Mouse (Mus musculus) midbrain, embryonic 10.5 days (tissue): ENCODE results near the gene Col18a1. TPM values are rescaled to one million over a fixed set of nuclear protein-coding genes. Genes with fewer than 3 reads are reported as not detected.

Experiments used
- DNase-seq: peaks from one replicate; pipeline ENCODE4 v3.0.0-alpha.2; 2017; ENCODE audit warnings: low spot score
- H3K27ac ChIP-seq: fragments of 300-500 bp; sonication (generic); replicated peaks from 2 replicates; pipeline ENCODE4 v1.5.1; 2016; ENCODE audit warnings: mild to moderate bottlenecking
- H3K27me3 ChIP-seq: fragments of 300-500 bp; sonication (generic); 2 replicates; pipeline ENCODE4 v1.6.1; 2016; ENCODE audit warnings: low read depth, mild to moderate bottlenecking; ENCODE audit not compliant: poor library complexity, severe bottlenecking
- H3K36me3 ChIP-seq: fragments of 300-500 bp; sonication (generic); 2 replicates; pipeline ENCODE4 v1.6.1; 2016; ENCODE audit warnings: mild to moderate bottlenecking, moderate library complexity
- H3K4me1 ChIP-seq: fragments of 300-500 bp; sonication (generic); 2 replicates; pipeline ENCODE4 v1.6.1; 2016
- H3K4me3 ChIP-seq: fragments of 300-500 bp; sonication (generic); 2 replicates; pipeline ENCODE4 v1.5.1; 2016; ENCODE audit warnings: mild to moderate bottlenecking, moderate library complexity
- H3K9me3 ChIP-seq: fragments of 300-500 bp; sonication (generic); replicated peaks from 2 replicates; pipeline ENCODE4 v1.6.1; 2016; ENCODE audit warnings: mild to moderate bottlenecking
- WGBS: fragments of 180-500 bp; shearing (Covaris S2); methylation state at CpG from one replicate; pipeline ENCODE4 v1.1.7; 2016; 5-methylcytosine and 5-hydroxymethylcytosine counted together
- polyA plus RNA-seq: library from polyadenylated mRNA; unstranded; fragments of >200 nt; fragmentation: Nextera tagmentation; extraction: Ambion mirVana; gene quantifications from 2 replicates; pipeline ENCODE4 v1.2.1, GENCODE M21; 2016

Col18a1 gene
- polyA plus RNA-seq, 1 experiment from 2014 or later: 155 TPM

- Histone ChIP-seq H3K9me3 (no peaks in the 10 kb centered on the region), H3K27ac (no peak overlapping the region), H3K27me3 (no peaks in the 10 kb centered on the region), H3K36me3 (peaks cover 75% of the 10 kb centered on the region), H3K4me3 (no peak overlapping the region), H3K4me1 (no peaks in the 10 kb centered on the region)
- no peak for DNase-seq
- 97% methylated on average over 3 of the region's 3 CpGs for WGBS
These were observed 102.1 kb downstream of the Col18a1 start for GRCm38 (mm10) chr10:77064239-77064638.

GRCm38 (mm10) chr10:77062393-77063010 lies 103.8 kb downstream of the Col18a1 start:
- H3K4me3 ChIP-seq: no peak overlapping the region
- no peak for DNase-seq
- H3K4me1 ChIP-seq: no peaks in the 10 kb centered on the region
- no peaks in the 10 kb centered on the region for H3K27me3 ChIP-seq
- no peak overlapping the region for H3K27ac ChIP-seq
- no peaks in the 10 kb centered on the region for H3K9me3 ChIP-seq
- H3K36me3 ChIP-seq: peaks cover 74% of the 10 kb centered on the region
- 88% methylated on average over 11 of the region's 11 CpGs for WGBS

DNA sequence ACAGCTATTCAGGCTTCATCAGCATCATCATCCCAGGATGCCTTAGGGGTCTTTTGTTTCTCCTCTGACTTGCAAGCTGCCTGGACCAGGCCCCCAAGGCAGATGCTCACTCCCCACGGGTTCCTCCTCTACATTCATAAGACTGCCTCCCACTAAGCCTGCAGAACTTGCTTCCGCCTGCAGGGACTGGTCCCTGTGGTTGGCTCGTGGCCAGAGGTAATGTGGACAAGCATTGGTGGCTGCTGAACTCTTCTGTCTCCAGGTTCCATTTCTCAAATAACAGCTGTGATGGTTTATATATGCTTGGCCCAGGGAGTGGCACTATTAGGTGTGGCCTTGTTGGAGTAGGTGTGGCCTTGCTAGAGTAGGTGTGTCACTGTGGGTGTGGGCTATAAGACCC lies 104.9 kb downstream of the Col18a1 start:
- 78% methylated on average over 3 of the region's 3 CpGs for WGBS
- Histone ChIP-seq H3K36me3 (peaks cover 74% of the 10 kb centered on the region), H3K4me1 (no peaks in the 10 kb centered on the region), H3K27me3 (no peaks in the 10 kb centered on the region), H3K9me3 (no peaks in the 10 kb centered on the region), H3K27ac (no peak overlapping the region), H3K4me3 (no peak overlapping the region)
- no peak for DNase-seq

GRCm38 (mm10) chr10:77056768-77057167 lies 109.6 kb downstream of the Col18a1 start:
- H3K4me3 ChIP-seq: no peak overlapping the region
- 87% methylated on average over 10 of the region's 10 CpGs for WGBS
- no peak overlapping the region for H3K27ac ChIP-seq
- H3K9me3 ChIP-seq: no peaks in the 10 kb centered on the region
- peaks cover 18% of the 10 kb centered on the region for H3K4me1 ChIP-seq
- H3K27me3 ChIP-seq: no peaks in the 10 kb centered on the region
- H3K36me3 ChIP-seq: peaks cover 72% of the 10 kb centered on the region
- no peak for DNase-seq

DNA sequence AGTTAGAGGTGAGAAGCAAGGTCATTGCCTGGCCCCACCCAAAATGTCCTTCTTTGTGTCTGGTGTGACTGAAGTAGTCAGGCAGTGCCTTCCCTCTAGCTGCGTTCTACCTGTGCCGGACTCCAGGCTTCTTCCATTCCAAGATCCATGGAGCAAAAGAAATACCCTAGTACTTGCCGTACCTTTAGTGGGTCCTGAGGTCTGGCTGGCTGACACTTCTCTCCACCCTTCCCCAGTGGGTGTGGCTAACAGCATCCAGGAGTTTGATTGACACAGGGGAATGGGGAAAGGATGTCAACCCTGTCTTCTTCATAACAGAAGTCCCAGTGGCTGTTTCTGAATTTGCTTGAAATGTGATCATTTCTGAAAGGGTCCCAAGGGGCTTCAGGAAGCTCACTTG lies 117.7 kb downstream of the Col18a1 start:
- Histone ChIP-seq H3K27me3 (no peaks in the 10 kb centered on the region), H3K36me3 (peaks cover 98% of the 10 kb centered on the region), H3K9me3 (no peaks in the 10 kb centered on the region), H3K4me1 (peaks cover 19% of the 10 kb centered on the region), H3K27ac (no peak overlapping the region), H3K4me3 (no peak overlapping the region)
- no peak for DNase-seq
- WGBS: 95% methylated on average over 3 of the region's 3 CpGs

- WGBS: 81% methylated on average over 4 of the region's 4 CpGs
- H3K36me3 ChIP-seq: peaks cover 98% of the 10 kb centered on the region
- no peaks in the 10 kb centered on the region for H3K9me3 ChIP-seq
- H3K4me1 ChIP-seq: peaks cover 15% of the 10 kb centered on the region
- no peak overlapping the region for H3K27ac ChIP-seq
- DNase-seq: no peak
- no peak overlapping the region for H3K4me3 ChIP-seq
- no peaks in the 10 kb centered on the region for H3K27me3 ChIP-seq
These were observed 118.2 kb downstream of the Col18a1 start for GRCm38 (mm10) chr10:77048196-77048595.

DNA sequence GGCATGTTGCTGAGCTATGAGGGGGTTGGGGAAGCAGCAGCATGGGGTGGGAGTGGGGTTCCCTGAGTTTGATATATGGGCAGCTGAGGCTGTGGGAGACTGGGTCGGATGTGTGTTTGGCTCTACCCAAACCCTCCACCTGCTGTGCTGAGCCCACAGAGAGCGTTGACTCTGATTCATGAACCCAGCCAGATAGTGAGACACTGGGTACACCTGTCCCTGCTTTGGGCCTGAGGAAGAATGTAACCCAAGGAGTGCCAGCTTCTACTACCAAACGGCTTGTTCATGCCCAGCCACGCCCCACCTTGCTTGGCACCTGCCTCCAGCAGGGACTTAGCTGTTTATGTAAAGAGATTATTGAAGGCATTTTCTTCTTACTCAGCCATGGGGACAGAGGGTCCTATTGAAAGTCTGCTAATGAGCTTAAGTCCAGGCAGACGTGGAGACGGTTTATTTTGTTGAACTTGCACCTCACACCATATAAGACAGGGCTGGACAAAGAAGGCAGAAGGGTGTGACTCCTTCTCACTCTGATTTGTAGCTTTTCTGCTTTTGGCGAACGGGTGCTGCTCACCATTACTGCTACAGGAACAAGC lies 127.7 kb downstream of the Col18a1 start:
- H3K4me3 ChIP-seq: no peak overlapping the region
- 78% methylated on average over 8 of the region's 8 CpGs for WGBS
- H3K4me1 ChIP-seq: peaks cover 18% of the 10 kb centered on the region
- no peak for DNase-seq
- H3K27me3 ChIP-seq: no peaks in the 10 kb centered on the region
- H3K9me3 ChIP-seq: no peaks in the 10 kb centered on the region
- H3K36me3 ChIP-seq: peaks cover 71% of the 10 kb centered on the region
- no peak overlapping the region for H3K27ac ChIP-seq

DNA sequence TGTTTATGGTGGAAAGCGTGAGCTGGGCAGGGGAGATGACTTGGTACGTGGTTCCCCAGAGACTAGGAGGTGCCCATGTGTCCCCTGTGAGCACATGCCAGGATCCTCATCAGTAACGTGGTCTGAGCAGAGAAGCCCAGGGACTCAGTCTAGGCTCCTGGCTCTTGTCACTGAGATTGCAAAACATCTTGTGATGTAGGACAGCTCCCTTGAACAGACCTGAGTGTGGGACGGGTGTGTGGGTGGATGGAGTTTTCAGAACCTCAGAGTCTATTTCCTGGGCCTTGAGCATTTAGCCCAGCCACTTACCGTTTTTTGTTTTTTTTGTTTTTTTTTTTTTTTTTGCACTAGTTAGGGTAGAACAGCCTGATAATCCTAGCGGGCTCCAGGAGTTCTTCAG lies 130.9 kb downstream of the Col18a1 start:
- H3K27me3 ChIP-seq: peaks cover 16% of the 10 kb centered on the region
- no peak overlapping the region for H3K27ac ChIP-seq
- DNase-seq: no peak
- WGBS: 85% methylated on average over 6 of the region's 6 CpGs
- H3K36me3 ChIP-seq: peaks cover 40% of the 10 kb centered on the region
- H3K9me3 ChIP-seq: no peaks in the 10 kb centered on the region
- 0 out of 2 replicates have a peak overlapping the region, but pooled peaks have one; percentile 76 for H3K4me3 ChIP-seq
- peaks cover 33% of the 10 kb centered on the region for H3K4me1 ChIP-seq

DNA sequence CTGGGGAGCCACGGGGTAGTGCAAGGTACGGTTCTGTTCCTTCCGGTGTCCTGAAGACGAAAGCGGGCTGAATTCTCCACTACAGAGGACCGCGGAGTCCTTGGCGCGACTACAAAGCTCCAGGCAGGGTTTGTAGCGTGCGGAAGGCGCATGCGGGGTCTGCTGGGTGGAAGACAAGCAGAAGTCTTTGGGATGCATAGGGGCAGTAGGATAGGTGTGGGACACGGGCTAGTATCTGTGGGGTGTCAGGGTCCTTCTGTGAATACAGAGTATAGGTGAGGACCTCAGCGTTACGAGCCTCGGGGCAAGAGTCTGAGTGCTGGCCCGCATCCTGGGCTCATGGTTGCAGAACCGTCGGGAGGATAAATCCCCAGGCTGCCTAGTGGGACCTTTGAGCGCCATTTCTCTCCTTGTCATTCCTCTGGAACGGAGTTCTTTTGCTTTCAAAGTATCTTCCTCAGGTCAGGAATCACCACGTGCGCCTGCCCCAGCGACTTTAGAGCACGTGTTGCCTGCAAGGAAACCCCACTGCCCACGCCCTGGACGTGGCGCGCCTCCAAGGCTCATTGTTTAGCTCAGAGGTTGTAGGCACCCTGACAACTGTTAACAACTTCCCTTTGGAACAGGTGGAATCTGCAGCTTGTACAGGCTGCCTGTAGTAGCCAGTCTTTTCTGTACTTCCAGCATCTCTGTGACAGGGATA lies 132.9 kb downstream of the Col18a1 start:
- under 1% methylated on average over 30 of the region's 30 CpGs for WGBS
- peaks cover 19% of the 10 kb centered on the region for H3K36me3 ChIP-seq
- peaks cover 16% of the 10 kb centered on the region for H3K27me3 ChIP-seq
- H3K9me3 ChIP-seq: no peaks in the 10 kb centered on the region
- H3K27ac ChIP-seq: peak overlapping the region; percentile 90
- H3K4me1 ChIP-seq: peaks cover 33% of the 10 kb centered on the region
- H3K4me3 ChIP-seq: peak overlapping the region; percentile 76
- DNase-seq: peak; percentile 51

DNA sequence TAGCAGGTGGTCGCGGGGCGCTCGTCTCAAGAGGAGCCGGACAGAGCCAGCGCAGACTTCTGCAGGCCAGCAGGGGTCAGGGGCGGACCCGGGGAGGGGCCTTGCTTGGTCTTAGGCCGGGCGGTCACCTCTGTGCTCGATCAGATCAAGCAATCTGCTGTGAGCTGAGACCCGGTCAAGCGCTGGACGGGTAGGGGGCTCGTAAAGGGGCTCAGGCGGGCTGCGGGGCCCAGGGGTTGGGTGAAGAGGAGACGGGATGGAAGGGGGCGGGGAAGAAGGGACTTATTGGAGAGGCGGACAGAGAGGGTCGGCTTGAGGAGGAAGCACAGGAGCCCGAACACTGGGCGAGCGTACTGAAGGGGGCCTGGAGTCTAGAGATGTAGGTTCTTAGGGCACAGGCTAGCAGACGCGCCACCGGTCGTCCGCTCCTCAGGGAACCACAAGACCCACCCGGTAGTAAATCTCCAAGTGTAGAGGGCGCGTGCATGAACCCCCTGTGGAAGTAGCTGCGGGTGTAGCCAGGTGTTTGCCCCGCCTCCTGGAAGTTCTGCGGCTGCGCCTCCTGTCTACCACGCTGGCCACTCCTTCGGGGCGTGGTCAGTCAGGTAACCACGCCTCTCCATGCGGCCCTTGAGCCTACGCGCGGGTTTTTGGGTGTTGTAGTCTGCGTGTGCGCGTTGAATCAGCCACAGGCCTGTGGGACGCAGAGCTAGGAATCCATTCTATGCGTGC lies 133.6 kb downstream of the Col18a1 start:
- Histone ChIP-seq H3K4me1 (peaks cover 33% of the 10 kb centered on the region), H3K9me3 (no peaks in the 10 kb centered on the region), H3K27ac (peak overlapping the region; percentile 90), H3K36me3 (peaks cover 12% of the 10 kb centered on the region), H3K27me3 (peaks cover 16% of the 10 kb centered on the region), H3K4me3 (peak overlapping the region; percentile 76)
- 0% methylated on average over 49 of the region's 49 CpGs for WGBS
- DNase-seq: peak; percentile 92

- Histone ChIP-seq H3K4me1 (peaks cover 33% of the 10 kb centered on the region), H3K27ac (peak within 1 kb of the TSS; percentile 90), H3K9me3 (no peaks in the 10 kb centered on the region), H3K4me3 (peak within 1 kb of the TSS; percentile 76), H3K27me3 (peaks cover 16% of the 10 kb centered on the region), H3K36me3 (peaks cover 4% of the 10 kb centered on the region; the same call in 1 of the 2 replicates)
- no peak for DNase-seq
- 34% methylated on average over 13 of the region's 13 CpGs for WGBS
These were observed 134.5 kb downstream of the Col18a1 start, which contains the start of gene Slc19a1 for GRCm38 (mm10) chr10:77031768-77032375. Gene Slc19a1, plus strand, starts transcription at chr10:77032241.

DNA sequence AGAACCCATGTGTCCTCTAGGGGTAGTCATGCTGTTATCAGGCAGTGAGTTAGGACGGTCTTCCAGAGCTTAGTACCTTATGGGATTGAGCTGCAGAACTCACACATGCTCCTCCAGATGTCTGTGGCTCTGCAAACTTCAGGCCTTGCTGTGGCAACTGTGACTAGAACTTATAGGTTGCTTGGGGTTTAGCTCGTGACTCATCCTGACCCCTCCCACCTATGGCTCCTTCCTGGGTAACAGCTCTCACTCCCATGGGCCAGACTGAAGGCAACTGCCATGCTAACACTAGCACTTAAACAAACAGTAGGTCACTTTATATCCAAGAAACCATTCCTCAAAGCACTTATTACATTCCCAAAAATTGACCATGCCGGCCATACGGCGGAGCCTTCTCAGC lies 135.7 kb downstream of the Col18a1 start:
- H3K9me3 ChIP-seq: no peaks in the 10 kb centered on the region
- no peak overlapping the region for H3K27ac ChIP-seq
- no peak for DNase-seq
- H3K36me3 ChIP-seq: no peaks in the 10 kb centered on the region
- H3K4me1 ChIP-seq: peaks cover 33% of the 10 kb centered on the region
- 91% methylated on average over 5 of the region's 5 CpGs for WGBS
- peaks cover 16% of the 10 kb centered on the region for H3K27me3 ChIP-seq
- no peak overlapping the region for H3K4me3 ChIP-seq
